Mouse (Mus musculus): Measurements from ENCODE around the gene Exoc8.

The Exoc8 gene

GRCm38 (mm10) chr8:124897386-124898250, at the start of gene Exoc8, which contains the start of gene Sprtn:
Gene Exoc8 (minus strand): TSS chr8:124897705.
Gene Sprtn (plus strand): TSS chr8:124897886.
- DNase-seq, result peak; percentile 99

GRCm38 (mm10) chr8:124944406-124944805, 46.9 kb upstream of the Exoc8 start:
- DNase-seq, result no peak

GRCm38 (mm10) chr8:124943801-124944200, 46.3 kb upstream of the Exoc8 start:
- no peak for DNase-seq

GRCm38 (mm10) chr8:124937293-124937692, 39.8 kb upstream of the Exoc8 start:
- no peak for DNase-seq

- DNase-seq, result no peak
These were observed 39.2 kb upstream of the Exoc8 start for GRCm38 (mm10) chr8:124936699-124937098.

GRCm38 (mm10) chr8:124935116-124935515, 37.6 kb upstream of the Exoc8 start:
- DNase-seq, result no peak

- no peak for DNase-seq
These were observed 34.9 kb upstream of the Exoc8 start for GRCm38 (mm10) chr8:124932435-124932834.

- no peak for DNase-seq
These were observed 33.1 kb upstream of the Exoc8 start for GRCm38 (mm10) chr8:124930649-124931048.

- no peak for DNase-seq
These were observed 32.6 kb upstream of the Exoc8 start for GRCm38 (mm10) chr8:124930086-124930485.

GRCm38 (mm10) chr8:124929006-124929405, 31.5 kb upstream of the Exoc8 start:
- no peak for DNase-seq

- DNase-seq, result no peak
These were observed 28.9 kb upstream of the Exoc8 start for GRCm38 (mm10) chr8:124926351-124926771.

GRCm38 (mm10) chr8:124925544-124926266, 28.2 kb upstream of the Exoc8 start:
- no peak for DNase-seq

GRCm38 (mm10) chr8:124923971-124924652, 26.6 kb upstream of the Exoc8 start:
- DNase-seq, result peak; percentile 30 to 44

- peak in 1 of 2 experiments; percentile 36 for DNase-seq
These were observed 25.1 kb upstream of the Exoc8 start for GRCm38 (mm10) chr8:124922490-124923089.

- peak in 1 of 2 experiments; percentile 42 for DNase-seq
These were observed 24.1 kb upstream of the Exoc8 start for GRCm38 (mm10) chr8:124921369-124922279.

GRCm38 (mm10) chr8:124917741-124918484, 20.4 kb upstream of the Exoc8 start:
- DNase-seq, result peak; percentile 26 to 44

- no peak for DNase-seq
These were observed 16.6 kb upstream of the Exoc8 start for GRCm38 (mm10) chr8:124914061-124914460.

- no peak for DNase-seq
These were observed 14.7 kb upstream of the Exoc8 start for GRCm38 (mm10) chr8:124911938-124912872.

GRCm38 (mm10) chr8:124910349-124910748, 12.8 kb upstream of the Exoc8 start:
- peak; percentile 82 to 84 for DNase-seq

- DNase-seq, result peak in 1 of 2 experiments; percentile 29
These were observed 12.4 kb upstream of the Exoc8 start for GRCm38 (mm10) chr8:124909936-124910335.
